Mouse (Mus musculus): ENCODE results near the gene Fuca1. TPM values are rescaled to one million over a fixed set of nuclear protein-coding genes. Genes with fewer than 3 reads are reported as not detected.
A peak's percentile ranks its signal among the peaks of the same experiment; 100 is the strongest.

Fuca1 gene
- polyA plus RNA-seq, 1 experiment from 2014 or later = 58.8 TPM

GRCm38 (mm10) chr4:135886184-135886583 is 34.4 kb upstream of the Fuca1 start:
- H3K9me3 ChIP-seq (ENCODE audit: control insufficient read depth, low read length) = no peaks in the 10 kb centered on the region
- 88% methylated on average over 4 of the region's 4 CpGs for WGBS
- H3K9ac ChIP-seq (replicated peaks; ENCODE audit: low read depth, low read length) = no peak overlapping the region
- no peak overlapping the region for H3K27ac ChIP-seq (ENCODE audit: low read length)
- H3K4me2 ChIP-seq (ENCODE audit: low read length) = no peak overlapping the region
- no peaks in the 10 kb centered on the region for H3K36me3 ChIP-seq (ENCODE audit: control insufficient read depth, insufficient read depth)
- H3K4me3 ChIP-seq (replicated peaks; ENCODE audit: low read length) = no peak overlapping the region
- no peak for ATAC-seq
- H3K27me3 ChIP-seq (replicated peaks; ENCODE audit: control insufficient read depth, insufficient read depth, low read length) = no peaks in the 10 kb centered on the region
- no peaks in the 10 kb centered on the region for H3K4me1 ChIP-seq (replicated peaks; ENCODE audit: control insufficient read depth, insufficient read depth, low read length)

- Histone ChIP-seq H3K27me3 (replicated peaks; ENCODE audit: control insufficient read depth, insufficient read depth, low read length) (no peaks in the 10 kb centered on the region), H3K27ac (ENCODE audit: low read length) (no peak overlapping the region), H3K9me3 (ENCODE audit: control insufficient read depth, low read length) (no peaks in the 10 kb centered on the region), H3K9ac (replicated peaks; ENCODE audit: low read depth, low read length) (no peak overlapping the region), H3K4me3 (replicated peaks; ENCODE audit: low read length) (no peak overlapping the region), H3K36me3 (ENCODE audit: control insufficient read depth, insufficient read depth) (no peaks in the 10 kb centered on the region), H3K4me2 (ENCODE audit: low read length) (no peak overlapping the region), H3K4me1 (replicated peaks; ENCODE audit: control insufficient read depth, insufficient read depth, low read length) (no peaks in the 10 kb centered on the region)
- 94% methylated on average over 24 of the region's 24 CpGs for WGBS
- no peak for ATAC-seq
Measured at GRCm38 (mm10) chr4:135888448-135889057, 32.0 kb upstream of the Fuca1 start.

- H3K9me3 ChIP-seq (ENCODE audit: control insufficient read depth, low read length) = no peaks in the 10 kb centered on the region
- 85% methylated on average over 7 of the region's 7 CpGs for WGBS
- H3K4me1 ChIP-seq (replicated peaks; ENCODE audit: control insufficient read depth, insufficient read depth, low read length) = no peaks in the 10 kb centered on the region
- ATAC-seq = no peak
- H3K4me3 ChIP-seq (replicated peaks; ENCODE audit: low read length) = no peak overlapping the region
- H3K27me3 ChIP-seq (replicated peaks; ENCODE audit: control insufficient read depth, insufficient read depth, low read length) = no peaks in the 10 kb centered on the region
- no peak overlapping the region for H3K27ac ChIP-seq (ENCODE audit: low read length)
- H3K36me3 ChIP-seq (ENCODE audit: control insufficient read depth, insufficient read depth) = no peaks in the 10 kb centered on the region
- no peak overlapping the region for H3K4me2 ChIP-seq (ENCODE audit: low read length)
- H3K9ac ChIP-seq (replicated peaks; ENCODE audit: low read depth, low read length) = no peak overlapping the region
Measured at GRCm38 (mm10) chr4:135889146-135889883, 31.2 kb upstream of the Fuca1 start.

- WGBS = 3% methylated on average over 4 of the region's 4 CpGs
- Histone ChIP-seq H3K27me3 (replicated peaks; ENCODE audit: control insufficient read depth, insufficient read depth, low read length) (no peaks in the 10 kb centered on the region), H3K4me3 (replicated peaks; ENCODE audit: low read length) (no peak overlapping the region), H3K36me3 (ENCODE audit: control insufficient read depth, insufficient read depth) (no peaks in the 10 kb centered on the region), H3K4me1 (replicated peaks; ENCODE audit: control insufficient read depth, insufficient read depth, low read length) (no peaks in the 10 kb centered on the region), H3K27ac (ENCODE audit: low read length) (no peak overlapping the region), H3K4me2 (ENCODE audit: low read length) (no peak overlapping the region), H3K9me3 (ENCODE audit: control insufficient read depth, low read length) (no peaks in the 10 kb centered on the region), H3K9ac (replicated peaks; ENCODE audit: low read depth, low read length) (no peak overlapping the region)
- peak; percentile 79 for ATAC-seq
Measured at GRCm38 (mm10) chr4:135889884-135890283, 30.7 kb upstream of the Fuca1 start.

- Histone ChIP-seq H3K27me3 (replicated peaks; ENCODE audit: control insufficient read depth, insufficient read depth, low read length) (no peaks in the 10 kb centered on the region), H3K4me2 (ENCODE audit: low read length) (no peak overlapping the region), H3K4me3 (replicated peaks; ENCODE audit: low read length) (no peak overlapping the region), H3K27ac (ENCODE audit: low read length) (no peak overlapping the region), H3K36me3 (ENCODE audit: control insufficient read depth, insufficient read depth) (no peaks in the 10 kb centered on the region), H3K9me3 (ENCODE audit: control insufficient read depth, low read length) (no peaks in the 10 kb centered on the region), H3K9ac (replicated peaks; ENCODE audit: low read depth, low read length) (no peak overlapping the region), H3K4me1 (replicated peaks; ENCODE audit: control insufficient read depth, insufficient read depth, low read length) (no peaks in the 10 kb centered on the region)
- ATAC-seq = no peak
- WGBS = 89% methylated on average over 2 of the region's 2 CpGs
Measured at GRCm38 (mm10) chr4:135891539-135891938, 29.0 kb upstream of the Fuca1 start.

- H3K4me1 ChIP-seq (replicated peaks; ENCODE audit: control insufficient read depth, insufficient read depth, low read length) = no peaks in the 10 kb centered on the region
- 68% methylated on average over 4 of the region's 4 CpGs for WGBS
Measured at GRCm38 (mm10) chr4:135892884-135893283, 27.7 kb upstream of the Fuca1 start.

GRCm38 (mm10) chr4:135895071-135895571 is 25.4 kb upstream of the Fuca1 start, which contains the start of gene Cnr2:
TSS of gene Cnr2 (plus strand) at chr4:135895394.
- no peak for ATAC-seq
- no peaks in the 10 kb centered on the region for H3K36me3 ChIP-seq (ENCODE audit: control insufficient read depth, insufficient read depth)
- 66% methylated on average over 8 of the region's 8 CpGs for WGBS
- H3K4me2 ChIP-seq (ENCODE audit: low read length) = no peak within 1 kb of the TSS
- H3K9me3 ChIP-seq (ENCODE audit: control insufficient read depth, low read length) = no peaks in the 10 kb centered on the region
- H3K27ac ChIP-seq (ENCODE audit: low read length) = no peak within 1 kb of the TSS
- no peak within 1 kb of the TSS for H3K9ac ChIP-seq (replicated peaks; ENCODE audit: low read depth, low read length)
- no peaks in the 10 kb centered on the region for H3K4me1 ChIP-seq (replicated peaks; ENCODE audit: control insufficient read depth, insufficient read depth, low read length)
- H3K4me3 ChIP-seq (replicated peaks; ENCODE audit: low read length) = no peak within 1 kb of the TSS
- H3K27me3 ChIP-seq (replicated peaks; ENCODE audit: control insufficient read depth, insufficient read depth, low read length) = no peaks in the 10 kb centered on the region

More at GRCm38 (mm10) chr4:135892884-135893283, 27.7 kb upstream of the Fuca1 start:
- H3K27me3 ChIP-seq (replicated peaks; ENCODE audit: control insufficient read depth, insufficient read depth, low read length) = no peaks in the 10 kb centered on the region
- ATAC-seq = no peak
- no peaks in the 10 kb centered on the region for H3K9me3 ChIP-seq (ENCODE audit: control insufficient read depth, low read length)
- no peak overlapping the region for H3K4me2 ChIP-seq (ENCODE audit: low read length)
- H3K36me3 ChIP-seq (ENCODE audit: control insufficient read depth, insufficient read depth) = no peaks in the 10 kb centered on the region
- H3K4me3 ChIP-seq (replicated peaks; ENCODE audit: low read length) = no peak overlapping the region
- no peak overlapping the region for H3K9ac ChIP-seq (replicated peaks; ENCODE audit: low read depth, low read length)
- no peak overlapping the region for H3K27ac ChIP-seq (ENCODE audit: low read length)

GRCm38 (mm10) chr4:135896157-135896556 is 24.4 kb upstream of the Fuca1 start:
- Histone ChIP-seq H3K27me3 (replicated peaks; ENCODE audit: control insufficient read depth, insufficient read depth, low read length) (no peaks in the 10 kb centered on the region), H3K4me3 (replicated peaks; ENCODE audit: low read length) (no peak overlapping the region), H3K9ac (replicated peaks; ENCODE audit: low read depth, low read length) (no peak overlapping the region), H3K4me1 (replicated peaks; ENCODE audit: control insufficient read depth, insufficient read depth, low read length) (no peaks in the 10 kb centered on the region), H3K4me2 (ENCODE audit: low read length) (no peak overlapping the region), H3K9me3 (ENCODE audit: control insufficient read depth, low read length) (no peaks in the 10 kb centered on the region), H3K27ac (ENCODE audit: low read length) (no peak overlapping the region), H3K36me3 (ENCODE audit: control insufficient read depth, insufficient read depth) (no peaks in the 10 kb centered on the region)
- 71% methylated on average over 6 of the region's 6 CpGs for WGBS
- ATAC-seq = no peak

GRCm38 (mm10) chr4:135898380-135899049 is 22.0 kb upstream of the Fuca1 start:
- Histone ChIP-seq H3K4me2 (ENCODE audit: low read length) (no peak overlapping the region), H3K27ac (ENCODE audit: low read length) (no peak overlapping the region), H3K4me3 (replicated peaks; ENCODE audit: low read length) (no peak overlapping the region), H3K9me3 (ENCODE audit: control insufficient read depth, low read length) (no peaks in the 10 kb centered on the region), H3K27me3 (replicated peaks; ENCODE audit: control insufficient read depth, insufficient read depth, low read length) (no peaks in the 10 kb centered on the region), H3K36me3 (ENCODE audit: control insufficient read depth, insufficient read depth) (no peaks in the 10 kb centered on the region), H3K9ac (replicated peaks; ENCODE audit: low read depth, low read length) (no peak overlapping the region), H3K4me1 (replicated peaks; ENCODE audit: control insufficient read depth, insufficient read depth, low read length) (no peaks in the 10 kb centered on the region)
- WGBS = 82% methylated on average over 8 of the region's 9 CpGs
- no peak for ATAC-seq

Measured in forebrain, embryonic 16.5 days (tissue).